Mouse (Mus musculus) neural tube, embryonic 13.5 days (tissue): ENCODE results near the gene Wars. TPM values are rescaled to one million over a fixed set of nuclear protein-coding genes. Genes with fewer than 3 reads are reported as not detected.
A peak's percentile ranks its signal among the peaks of the same experiment; 100 is the strongest.

Experiments used
- ATAC-seq: fragments of 200-750 bp; cut with Nextera tagmentation; 2 replicates; pipeline ENCODE4 v1.8.0; 2017; ENCODE audit warnings: low read depth, mild to moderate bottlenecking, moderate TSS enrichment, moderate library complexity
- H3K27ac ChIP-seq: fragments of 300-500 bp; sonication (generic); replicated peaks from 2 replicates; pipeline ENCODE4 v1.5.1; 2015; ENCODE audit warnings: moderate library complexity, mild to moderate bottlenecking, inconsistent platforms
- H3K27me3 ChIP-seq: fragments of 300-500 bp; sonication (generic); 2 replicates; pipeline ENCODE4 v1.6.1; 2015; ENCODE audit warnings: mild to moderate bottlenecking, inconsistent platforms
- H3K36me3 ChIP-seq: fragments of 300-500 bp; sonication (generic); 2 replicates; pipeline ENCODE4 v1.6.1; 2015; ENCODE audit warnings: mild to moderate bottlenecking, inconsistent platforms
- H3K4me1 ChIP-seq: fragments of 300-500 bp; sonication (generic); replicated peaks from 2 replicates; pipeline ENCODE4 v1.6.1; 2015; ENCODE audit warnings: inconsistent platforms
- H3K4me2 ChIP-seq: fragments of 300-500 bp; sonication (generic); 2 replicates; pipeline ENCODE4 v1.6.1; 2015; ENCODE audit warnings: inconsistent platforms, mild to moderate bottlenecking, moderate library complexity
- H3K4me3 ChIP-seq: fragments of 300-500 bp; sonication (generic); 2 replicates; pipeline ENCODE4 v1.5.1; 2015; ENCODE audit warnings: mild to moderate bottlenecking, inconsistent platforms
- H3K9ac ChIP-seq: fragments of 300-500 bp; sonication (generic); 2 replicates; pipeline ENCODE4 v1.6.1; 2015; ENCODE audit warnings: moderate library complexity, mild to moderate bottlenecking, inconsistent platforms
- H3K9me3 ChIP-seq: fragments of 300-500 bp; sonication (generic); 2 replicates; pipeline ENCODE4 v1.6.1; 2016; ENCODE audit warnings: inconsistent platforms
- WGBS: fragments of 180-500 bp; shearing (Covaris S2); methylation state at CpG from one replicate; pipeline ENCODE4 v1.1.7; 2015; 5-methylcytosine and 5-hydroxymethylcytosine counted together
- microRNA counts: library from miRNA; unstranded; fragments of <30 nt; microRNA quantifications from one replicate; lab custom pipeline; 2016
- microRNA-seq: library from miRNA; unstranded; fragments of <30 nt; microRNA quantifications from one replicate; pipeline ENCODE4, GENCODE M21; 2016
- polyA plus RNA-seq: library from polyadenylated mRNA; unstranded; fragments of >200 nt; fragmentation: Nextera tagmentation; extraction: Ambion mirVana; gene quantifications from 2 replicates; pipeline ENCODE4 v1.2.1, GENCODE M21; 2015

Wars gene
- polyA plus RNA-seq, 1 experiment from 2014 or later: 108 TPM

- Histone ChIP-seq H3K4me2 (no peak overlapping the region), H3K27ac (no peak overlapping the region), H3K9me3 (no peaks in the 10 kb centered on the region), H3K4me1 (peaks cover 10% of the 10 kb centered on the region; the same call in 1 of the 2 replicates), H3K27me3 (no peaks in the 10 kb centered on the region), H3K9ac (no peak overlapping the region), H3K36me3 (peaks cover 38% of the 10 kb centered on the region), H3K4me3 (no peak overlapping the region)
- 88% methylated on average over 6 of the region's 6 CpGs for WGBS
- no peak for ATAC-seq
These were observed 79.5 kb downstream of the Wars start for GRCm38 (mm10) chr12:108814470-108814869.

GRCm38 (mm10) chr12:108812463-108812862 is 81.5 kb downstream of the Wars start:
- peaks cover 32% of the 10 kb centered on the region for H3K36me3 ChIP-seq
- H3K4me2 ChIP-seq: no peak overlapping the region
- no peaks in the 10 kb centered on the region for H3K9me3 ChIP-seq
- no peak overlapping the region for H3K27ac ChIP-seq
- no peak overlapping the region for H3K4me3 ChIP-seq
- ATAC-seq: no peak
- 0 out of 2 replicates have a peak, but pooled peaks cover 13% of the 10 kb centered on the region for H3K4me1 ChIP-seq
- H3K9ac ChIP-seq: no peak overlapping the region
- WGBS: 83% methylated on average over 6 of the region's 6 CpGs
- H3K27me3 ChIP-seq: no peaks in the 10 kb centered on the region

GRCm38 (mm10) chr12:108811133-108811532 is 82.8 kb downstream of the Wars start:
- Histone ChIP-seq H3K9me3 (no peaks in the 10 kb centered on the region), H3K27me3 (no peaks in the 10 kb centered on the region), H3K4me3 (no peak overlapping the region), H3K4me1 (peaks cover 19% of the 10 kb centered on the region; the same call in 1 of the 2 replicates), H3K9ac (no peak overlapping the region), H3K4me2 (no peak overlapping the region), H3K27ac (no peak overlapping the region), H3K36me3 (peaks cover 33% of the 10 kb centered on the region)
- ATAC-seq: no peak
- 57% methylated on average over 2 of the region's 2 CpGs for WGBS

- Histone ChIP-seq H3K4me3 (no peak overlapping the region), H3K4me2 (no peak overlapping the region), H3K27ac (no peak overlapping the region), H3K9ac (no peak overlapping the region), H3K36me3 (peaks cover 30% of the 10 kb centered on the region), H3K9me3 (no peaks in the 10 kb centered on the region), H3K4me1 (peaks cover 19% of the 10 kb centered on the region), H3K27me3 (no peaks in the 10 kb centered on the region)
- ATAC-seq: no peak
- 92% methylated on average over 7 of the region's 7 CpGs for WGBS
These were observed 83.7 kb downstream of the Wars start for GRCm38 (mm10) chr12:108810309-108810708.

MicroRNA genes within 50 kb of the gene (microRNA counts, 519-probe panel; counts per million panel counts)
- not detected for microRNA mmu-miR-345-3p (lab: Ali Mortazavi, UCI)
- 3,331 counts per million, percentile 43 among the panel's probes with 10 or more counts for microRNA mmu-miR-345-5p (lab: Ali Mortazavi, UCI)

Small RNAs within 50 kb of the gene (microRNA-seq; reads per million reads assigned to microRNA genes)
- gene Mir345: 58.8 reads per million, percentile 49 among the genes with 10 or more reads in this experiment

Other genes starting within 250 kb of the Wars start
- 2.6 TPM in 2 replicates for gene Degs2, start 191.9 kb downstream of the Wars start, polyA plus RNA-seq
- gene Yy1, start 101.2 kb downstream of the Wars start, polyA plus RNA-seq: 13.5 and 14.2 TPM in 2 replicates
- gene Slc25a29, start 58.3 kb downstream of the Wars start, polyA plus RNA-seq: 16.5 and 18.4 TPM in 2 replicates
- 12.1 and 12.3 TPM in 2 replicates for gene Slc25a47, start 58.1 kb downstream of the Wars start, polyA plus RNA-seq
- gene Wdr25, start 543 bp downstream of the Wars start, polyA plus RNA-seq: 6.5 and 7.4 TPM in 2 replicates
- gene Begain, start 174.0 kb upstream of the Wars start, polyA plus RNA-seq: 25.0 and 25.5 TPM in 2 replicates